Mouse (Mus musculus) spleen, embryonic (tissue): ENCODE measurements around the gene Kcnj11.

Source experiments
- CTCF ChIA-PET: fragments of 350-600 bp; sonication (Branson Sonifier 250); formaldehyde crosslinking; loops from one replicate; lab custom pipeline; 2022; lab: Charles Lee

Kcnj11 gene

GRCm38 (mm10) chr7:46100563-46100962 lies at the start of gene Kcnj11:
TSS of gene Kcnj11 (minus strand) at chr7:46100764.
- CTCF ChIA-PET: no interaction called here

DNA sequence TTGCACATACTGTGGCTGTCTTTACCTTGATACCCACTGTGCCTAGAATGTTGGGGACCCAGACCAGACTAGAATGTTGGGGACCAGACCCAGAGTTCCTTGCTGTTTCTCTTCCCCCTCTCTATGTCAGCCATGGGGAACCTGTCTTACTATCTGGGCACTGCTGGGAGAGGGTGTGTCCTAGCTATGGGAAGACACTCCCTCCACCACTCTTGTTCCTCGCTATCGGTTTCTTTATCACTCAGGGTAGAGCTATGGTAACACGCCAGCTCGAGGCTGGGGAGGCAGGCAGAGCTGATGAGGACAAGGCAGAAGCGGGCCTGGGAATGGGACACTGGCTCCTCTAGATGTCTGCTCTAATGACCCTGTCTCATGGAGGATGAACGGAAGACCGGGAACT lies 46.9 kb upstream of the Kcnj11 start:
- CTCF ChIA-PET: no interaction called here

GRCm38 (mm10) chr7:46146675-46147308 lies 46.2 kb upstream of the Kcnj11 start:
- CTCF ChIA-PET: no interaction called here

DNA sequence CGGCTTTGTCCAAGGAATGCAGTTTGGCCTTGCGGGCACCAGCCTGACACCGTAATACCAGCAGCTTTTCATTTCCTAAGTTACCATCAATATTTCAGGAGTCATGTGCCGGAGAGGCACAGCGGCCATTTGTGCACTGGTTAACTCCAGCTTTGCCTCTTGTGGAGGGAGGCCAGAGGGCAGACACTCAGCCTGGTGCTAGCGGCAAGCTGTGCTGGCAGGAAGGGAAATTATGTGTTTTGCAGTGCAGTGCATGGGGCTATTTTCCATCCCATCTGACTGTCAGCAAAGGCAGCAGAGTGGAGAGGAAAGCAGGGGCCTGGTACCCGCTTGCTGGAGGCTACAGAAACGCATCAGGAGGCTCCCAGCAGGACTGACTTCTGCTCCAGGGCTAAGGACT lies 43.5 kb upstream of the Kcnj11 start:
- CTCF ChIA-PET: no interaction called here

DNA sequence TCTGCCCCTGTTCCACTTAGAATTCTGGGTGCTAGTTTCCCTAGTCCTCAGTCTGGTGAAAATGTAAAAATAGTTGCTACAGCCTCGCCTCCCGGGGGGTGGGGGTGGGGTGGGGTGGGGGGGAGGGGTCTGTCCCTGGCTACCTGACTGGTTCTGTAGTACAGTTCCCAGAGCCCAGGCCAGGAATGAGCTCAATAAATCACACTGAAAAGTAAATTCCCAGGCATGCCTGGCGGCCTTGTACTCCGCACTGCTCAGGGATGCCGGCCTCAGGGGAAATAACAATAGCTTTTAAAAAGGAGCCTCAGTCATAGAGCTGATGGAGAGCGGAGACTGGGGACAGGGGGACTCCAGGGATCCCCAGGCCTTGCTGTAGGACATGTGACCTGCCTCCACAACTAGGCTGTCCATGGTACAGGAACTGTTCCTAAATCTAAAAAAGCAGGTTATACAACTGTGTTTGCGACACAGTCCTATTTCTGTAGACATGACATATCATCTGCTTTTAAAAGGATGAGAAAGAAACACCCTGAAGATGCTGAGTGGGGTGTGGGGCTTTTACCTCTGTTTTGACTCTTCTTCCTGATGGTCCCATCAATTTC lies 37.9 kb upstream of the Kcnj11 start:
- CTCF ChIA-PET: no interaction called here

GRCm38 (mm10) chr7:46133858-46134257 lies 33.3 kb upstream of the Kcnj11 start:
- CTCF ChIA-PET: no interaction called here

GRCm38 (mm10) chr7:46132229-46132628 lies 31.7 kb upstream of the Kcnj11 start:
- CTCF ChIA-PET: no interaction called here

- CTCF ChIA-PET: no interaction called here
Observed at GRCm38 (mm10) chr7:46131806-46132205, 31.2 kb upstream of the Kcnj11 start.

DNA sequence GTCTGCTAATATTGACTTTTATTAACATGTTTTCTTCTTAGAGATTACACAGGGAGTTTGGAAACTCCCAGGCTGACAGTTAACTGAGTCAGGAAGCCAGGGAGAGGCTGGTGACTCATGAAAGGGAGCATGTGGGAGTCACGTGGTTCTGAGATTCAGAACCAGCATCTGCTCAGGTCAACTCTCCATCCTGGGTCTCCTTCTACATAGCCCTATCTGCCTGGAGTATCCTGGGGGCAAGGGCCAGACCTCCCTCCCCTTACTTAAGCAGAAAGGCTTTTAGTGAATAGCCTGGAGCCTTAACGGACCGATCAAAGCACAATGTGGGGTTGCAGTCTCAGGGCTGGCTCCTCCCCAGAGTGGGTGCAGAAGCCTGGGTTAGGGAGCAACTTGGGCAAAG lies 30.7 kb upstream of the Kcnj11 start:
- CTCF ChIA-PET: no interaction called here

- CTCF ChIA-PET: no interaction called here
Observed at GRCm38 (mm10) chr7:46130723-46131122, 30.2 kb upstream of the Kcnj11 start.

DNA sequence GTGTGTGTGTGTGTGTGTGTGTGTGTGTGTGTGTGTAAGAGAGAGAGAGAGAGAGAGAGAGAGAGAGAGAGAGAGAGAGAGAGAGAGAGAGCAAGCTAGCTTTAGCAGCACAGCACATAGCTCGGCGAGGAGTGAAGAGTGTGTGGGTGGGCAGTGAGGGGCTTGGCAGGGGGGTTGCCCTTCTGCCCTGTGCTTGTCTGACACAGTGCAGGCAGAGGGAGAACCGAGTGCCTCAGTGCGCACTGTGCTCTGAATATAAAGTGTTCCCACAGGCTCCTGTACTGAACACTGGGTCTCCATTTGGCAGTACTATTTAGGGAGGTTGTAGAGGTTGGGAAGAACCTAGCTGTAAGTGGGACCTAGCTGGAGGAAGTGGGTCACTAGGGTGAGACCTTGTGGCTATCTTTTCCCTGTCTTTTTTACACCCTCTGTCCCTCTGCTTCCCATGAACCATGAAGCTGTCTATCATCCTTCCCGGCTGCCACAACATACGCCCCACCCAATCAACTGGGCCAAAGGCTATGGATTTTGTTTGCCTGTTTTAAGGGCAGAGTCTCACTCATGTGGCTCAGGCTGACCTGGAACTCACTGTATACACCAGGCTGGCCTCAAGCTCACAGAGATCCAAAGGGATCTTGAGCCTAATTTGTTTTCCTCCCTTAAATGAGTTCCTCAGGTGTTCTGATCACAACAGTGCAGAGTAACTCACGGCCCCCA lies 29.1 kb upstream of the Kcnj11 start:
- CTCF ChIA-PET: no interaction called here

GRCm38 (mm10) chr7:46128196-46128595 lies 27.6 kb upstream of the Kcnj11 start:
- CTCF ChIA-PET: no interaction called here

DNA sequence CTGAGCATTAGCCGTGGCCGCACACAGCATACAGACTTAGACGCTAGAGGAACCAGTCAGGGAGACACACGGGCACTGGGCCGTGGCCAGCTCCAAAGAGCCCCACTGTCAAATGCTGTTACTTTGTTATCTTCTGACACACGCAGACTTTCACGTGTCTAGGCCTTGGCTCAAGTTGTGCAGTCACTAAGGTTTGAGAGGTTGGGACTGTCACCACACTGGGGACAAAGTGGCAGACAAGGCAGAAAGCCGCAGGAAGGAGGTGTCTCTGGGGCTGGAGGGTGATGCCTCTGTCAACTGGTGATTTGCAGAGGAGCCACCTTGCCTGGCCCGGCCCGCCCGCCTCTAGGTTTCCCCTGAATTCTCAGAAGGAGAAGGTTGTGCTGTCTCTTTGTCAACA lies 24.8 kb upstream of the Kcnj11 start:
- CTCF ChIA-PET: no interaction called here

DNA sequence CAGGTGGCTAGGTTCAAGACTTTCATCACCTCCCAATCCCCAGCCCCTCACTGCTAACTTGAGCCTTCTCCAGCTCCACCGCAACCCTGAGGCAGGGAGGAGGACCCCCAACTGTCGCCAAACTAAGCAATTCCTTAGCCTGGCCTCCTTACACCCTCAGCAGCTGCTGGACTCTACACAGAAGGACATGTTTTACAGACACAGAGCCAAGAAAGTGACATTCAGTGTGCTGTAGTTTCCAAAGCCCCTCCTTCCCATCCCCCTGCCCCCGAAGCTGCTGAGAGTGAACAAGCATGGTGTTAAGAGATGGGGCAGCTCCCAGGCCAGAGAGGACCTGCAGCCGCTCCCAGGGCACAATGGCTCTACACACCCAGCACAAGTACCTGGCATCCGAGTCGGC lies 23.9 kb upstream of the Kcnj11 start:
- CTCF ChIA-PET: no interaction called here

DNA sequence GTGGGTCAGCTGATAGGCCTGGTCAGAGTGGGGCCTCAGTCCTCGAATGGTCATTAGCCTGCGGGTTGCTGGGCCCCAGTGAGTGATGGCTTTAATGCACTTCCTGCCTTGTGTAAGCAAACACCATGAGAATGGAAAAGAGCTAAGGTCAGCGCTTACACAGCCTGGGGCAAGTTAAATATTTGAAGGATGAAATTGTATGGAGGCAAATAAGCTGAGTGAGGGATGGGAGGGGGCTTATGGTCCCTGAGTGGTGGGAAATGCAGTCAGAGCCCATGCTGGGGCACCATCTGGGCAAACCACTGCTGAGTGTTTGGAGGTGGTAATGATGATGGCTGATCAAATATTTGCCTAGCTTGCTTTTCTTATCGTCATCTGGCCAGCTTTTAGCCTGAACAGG lies 22.4 kb upstream of the Kcnj11 start:
- CTCF ChIA-PET: no interaction called here

DNA sequence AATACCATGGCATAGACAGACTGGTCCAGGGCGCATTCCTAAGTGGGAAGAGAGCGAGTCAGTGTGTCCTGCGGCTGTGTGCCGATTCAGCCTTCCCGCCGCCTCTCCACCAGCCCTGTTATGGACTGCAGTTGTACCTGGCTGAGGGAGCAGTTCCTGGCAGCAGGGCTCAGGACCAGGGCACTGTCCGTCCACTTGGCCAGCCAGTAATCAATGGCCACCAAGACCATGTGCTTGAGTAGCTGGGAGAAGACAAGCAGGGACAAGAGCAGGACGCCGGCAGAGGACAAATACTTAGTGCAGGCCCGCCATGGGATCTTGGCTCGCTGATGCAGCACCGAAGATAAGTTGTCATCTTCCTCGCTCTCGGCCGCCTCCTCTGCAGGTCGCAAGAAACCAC lies 16.5 kb upstream of the Kcnj11 start:
- CTCF ChIA-PET: no interaction called here

DNA sequence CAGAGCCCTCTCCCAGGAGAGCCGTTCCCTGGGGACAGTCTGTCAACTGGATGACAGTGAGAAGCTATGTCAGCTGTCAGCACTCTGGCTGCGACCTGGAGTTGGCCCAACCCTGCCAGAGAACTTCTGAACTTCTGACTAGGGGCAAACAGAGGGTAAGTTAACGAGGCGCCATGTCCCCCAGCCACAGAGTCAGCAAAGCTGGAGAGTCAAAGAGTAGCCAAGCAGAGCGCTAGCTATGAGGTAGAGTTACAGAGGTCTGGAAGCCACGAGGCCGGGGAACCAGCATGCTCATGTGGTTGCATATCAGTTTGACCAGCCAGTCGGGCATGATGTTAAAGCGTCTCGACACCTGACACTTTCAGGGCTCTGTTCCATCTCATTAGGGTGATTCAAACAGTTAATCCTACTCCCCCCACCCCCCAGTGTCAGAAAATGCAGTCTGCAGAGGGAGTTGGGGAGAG lies 15.6 kb upstream of the Kcnj11 start:
- CTCF ChIA-PET: no interaction called here

DNA sequence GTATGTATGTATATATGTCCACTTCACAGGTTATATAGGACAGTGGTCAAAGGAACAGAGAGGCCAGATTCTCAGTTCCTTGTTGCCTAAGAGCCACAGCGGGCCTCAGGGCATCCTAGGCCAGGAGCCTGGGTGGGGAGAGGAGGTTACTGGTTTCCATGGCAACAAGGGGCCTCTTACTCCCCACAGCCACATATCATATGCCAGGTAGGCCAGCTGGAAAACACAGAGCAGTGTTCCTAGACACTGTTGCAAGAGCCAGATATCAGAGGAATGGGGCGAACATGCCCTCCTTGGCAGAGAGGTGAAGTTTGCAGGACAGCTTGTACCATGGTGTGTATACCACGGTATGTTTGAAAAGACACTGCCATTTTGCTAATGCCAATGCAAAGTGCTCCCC lies 12.9 kb upstream of the Kcnj11 start:
- CTCF ChIA-PET: no interaction called here

DNA sequence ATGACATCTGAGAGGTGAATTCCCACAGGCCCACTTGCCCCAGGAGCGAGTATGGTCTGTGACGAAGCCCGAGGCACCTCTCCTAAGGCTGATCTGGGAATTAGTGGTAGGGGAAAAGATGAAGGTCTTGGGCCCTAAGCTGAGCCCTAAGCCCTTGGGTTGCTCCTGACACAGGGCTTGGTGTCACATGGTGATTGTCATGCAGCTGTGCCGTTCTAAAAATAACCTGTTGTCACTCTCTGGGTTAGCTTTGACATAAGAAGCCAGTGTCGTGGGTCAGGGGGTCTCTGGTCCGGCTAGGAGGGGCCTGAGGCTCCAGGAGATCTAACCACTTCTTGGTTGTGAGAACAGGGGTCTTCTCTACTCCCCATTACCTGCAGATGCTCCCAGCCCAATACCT lies 11.4 kb upstream of the Kcnj11 start:
- CTCF ChIA-PET: no interaction called here

DNA sequence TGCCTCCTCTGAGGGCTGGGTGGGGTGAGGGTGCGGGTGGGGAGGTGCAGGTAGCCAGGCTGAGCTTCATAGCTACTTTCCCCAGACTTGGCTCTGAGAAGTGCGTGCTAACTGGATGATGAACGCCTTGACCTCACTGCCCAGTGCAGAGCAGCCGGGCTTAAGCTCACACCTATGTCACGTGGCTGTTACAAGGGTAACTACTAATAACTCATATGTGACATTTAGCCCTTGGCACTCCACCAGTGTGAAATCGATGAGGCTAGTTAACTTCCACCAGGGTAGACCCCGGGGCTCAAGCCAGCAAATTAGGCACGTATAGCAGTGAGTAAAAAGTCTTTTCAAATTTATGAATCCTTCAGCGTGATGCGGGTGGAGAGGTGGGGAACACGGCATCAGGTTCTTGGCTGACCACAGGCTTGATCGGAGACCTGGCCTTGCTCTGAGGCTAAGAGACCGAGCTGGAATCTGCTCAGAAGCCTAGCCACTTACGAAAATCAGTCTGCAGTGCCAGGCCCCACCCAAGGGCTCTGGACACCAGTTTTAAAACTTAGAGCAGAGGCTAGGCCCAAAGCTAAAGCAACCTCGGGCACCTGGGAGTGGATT lies 10.8 kb upstream of the Kcnj11 start:
- CTCF ChIA-PET: no interaction called here

DNA sequence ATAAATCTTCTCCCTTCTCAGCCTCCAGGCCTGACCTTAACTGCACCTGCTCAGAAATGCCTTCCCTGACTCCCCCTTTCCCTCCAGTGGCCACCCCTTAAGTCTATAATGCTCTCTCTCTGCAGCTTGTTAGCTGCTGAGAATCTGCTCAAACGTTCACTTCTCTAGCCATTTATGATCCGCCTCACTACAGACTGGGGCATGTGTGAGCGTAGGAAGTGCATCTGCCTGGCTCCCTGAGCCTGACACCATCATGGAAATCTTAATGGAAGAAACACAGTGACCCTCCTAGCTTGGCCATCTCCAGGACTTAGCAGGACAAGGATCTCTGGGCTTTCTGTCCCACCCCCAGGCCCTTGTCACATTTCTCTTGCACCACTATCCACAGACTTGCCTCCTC lies 9.5 kb upstream of the Kcnj11 start:
- CTCF ChIA-PET: no interaction called here

GRCm38 (mm10) chr7:46105484-46105883 lies 4.9 kb upstream of the Kcnj11 start:
- CTCF ChIA-PET: no interaction called here
